Mouse (Mus musculus): ENCODE data around the gene Clmp.

- TF ChIP-seq CTCF (IDR thresholded peaks at IDR 0.05; ENCODE audit: control insufficient read depth, insufficient read depth, low read length) (no peak), POLR2A (IDR thresholded peaks at IDR 0.05; ENCODE audit: borderline replicate concordance, control insufficient read depth, low read depth, low read length) (no peak)
Observed at GRCm38 (mm10) chr9:40762354-40762753, 76.6 kb downstream of the Clmp start.
